Mouse (Mus musculus): ENCODE data around the gene Cfap61. TPM values are rescaled to one million over a fixed set of nuclear protein-coding genes. Genes with fewer than 3 reads are reported as not detected.

Gene Cfap61
- total RNA-seq (2023) = not detected

GRCm38 (mm10) chr2:145934339-145935231 is at the start of gene Cfap61, which contains the start of gene Crnkl1:
Cfap61 (plus strand) TSS chr2:145934784.
Crnkl1 (minus strand) TSS chr2:145935014.

GRCm38 (mm10) chr2:145901861-145902260 is 32.7 kb upstream of the Cfap61 start, which contains the start of gene Naa20:
Naa20 (plus strand) TSS chr2:145902099.

GRCm38 (mm10) chr2:146221076-146221928 is 286.7 kb downstream of the Cfap61 start, which contains the start of gene Insm1:
Insm1 (plus strand) TSS chr2:146221921.

Other genes starting within 250 kb of the Cfap61 start
- gene Naa20, start 32.7 kb upstream of the Cfap61 start, total RNA-seq (2023) = 10 to 100 TPM; 42.6 to 50.3 TPM
- 10 to 100 TPM; 49.4 to 52.9 TPM for gene Crnkl1, start 230 bp downstream of the Cfap61 start, total RNA-seq (2023)